ENCODE assay signal across 9 mouse cellular contexts in genomic region chr2:152696476-152697164, GRCm38 (mm10). TPM values are rescaled to one million over a fixed set of nuclear protein-coding genes. Genes with fewer than 3 reads are reported as not detected.
DNase-seq lines count a peak whose midpoint lies in the region; ATAC-seq and TF ChIP-seq lines count a peak whose summit lies in the region.
"Had no signal": no experiment of that assay in that cellular context is flagged by ENCODE, and none has a peak within 500 bp of the region (broad histone marks: within the 10 kb centered on the region; RNA-seq: fewer than 3 reads in every experiment).

No protein-coding gene starts in this region.

- DNase-seq in ES-CJ7 (ENCODE audit: low read depth, low spot score), result peak; percentile 87
- peak; percentile 93 for DNase-seq in cerebellum, adult 11 months
- peak; percentile 93 to 96 for DNase-seq in heart, postnatal 36 days
- peak; percentile 84 to 95 for DNase-seq in layer of hippocampus, adult 18-20 months (ENCODE audit: low spot score in 2 of 2)
- DNase-seq in lung, adult 18-20 months, result peak; percentile 88 to 91
- peak; percentile 72 to 75 for DNase-seq in thymus, adult 18-20 months

- peaks cover 33% of the 10 kb centered on the region for H3K36me3 ChIP-seq in forebrain, embryonic 16.5 days (ENCODE audit: control insufficient read depth, insufficient read depth)

- no peak overlapping the region for H3K4me2 ChIP-seq in forebrain, embryonic 16.5 days (ENCODE audit: low read length)

- peak overlapping the region; percentile 39; the same call in 1 of the 2 replicates for H3K27ac ChIP-seq in forebrain, embryonic 16.5 days (ENCODE audit: low read length)
- peak overlapping the region; percentile 18; the same call in 1 of the 2 replicates for H3K27ac ChIP-seq in olfactory bulb, adult 2 months (ENCODE audit: insufficient read depth, low read depth, low read length)

- peak overlapping the region; percentile 57 for H3K9ac ChIP-seq in forebrain, embryonic 16.5 days (replicated peaks; ENCODE audit: low read depth, low read length)

- WGBS in forebrain, embryonic 16.5 days, result 42% methylated on average over 20 of the region's 20 CpGs
- WGBS in olfactory bulb, adult 2 months, result 38% methylated on average over 20 of the region's 20 CpGs

- peaks cover 3% of the 10 kb centered on the region; the same call in 1 of the 2 replicates for H3K4me1 ChIP-seq in forebrain, embryonic 16.5 days (replicated peaks; ENCODE audit: control insufficient read depth, insufficient read depth, low read length)
- H3K4me1 ChIP-seq in olfactory bulb, adult 2 months (ENCODE audit: control insufficient read depth, insufficient read depth, low read length), result peaks cover 14% of the 10 kb centered on the region

- ATAC-seq in forebrain, embryonic 16.5 days, result peak; percentile 78

- TF ChIP-seq CTCF in olfactory bulb, adult 2 months (IDR thresholded peaks at IDR 0.05; ENCODE audit: insufficient read depth, low read depth, low read length), result peak; percentile 97

- no peaks in the 10 kb centered on the region for H3K27me3 ChIP-seq in forebrain, embryonic 16.5 days (replicated peaks; ENCODE audit: control insufficient read depth, insufficient read depth, low read length)
- H3K27me3 ChIP-seq: megakaryocyte, embryonic 14.5 days had no signal

- H3K4me3 ChIP-seq in forebrain, embryonic 16.5 days (replicated peaks; ENCODE audit: low read length), result no peak overlapping the region
- H3K4me3 ChIP-seq in olfactory bulb, adult 2 months (ENCODE audit: insufficient read depth, low read depth, low read length), result no peak overlapping the region
- H3K4me3 ChIP-seq: megakaryocyte, embryonic 14.5 days had no signal

- intact Hi-C loops in heart, postnatal 36 days (cut with DNase I), result loop anchor here (1.0 to 5.0 kb wide), 4 partner anchors 46 to 321 kb away; partner anchors contain the start of genes Bcl2l1 and Pdrg1

- H3K9me3 ChIP-seq in forebrain, embryonic 16.5 days (ENCODE audit: control insufficient read depth, low read length), result no peaks in the 10 kb centered on the region

- no peak for TF ChIP-seq POLR2A in olfactory bulb, adult 2 months (IDR thresholded peaks at IDR 0.05; ENCODE audit: insufficient read depth, low read depth, low read length)

RNA-seq across cellular contexts. Expression of gene Mcts2, which starts 9.8 kb away (rescaled TPM):
- polyA plus RNA-seq in forebrain, embryonic 16.5 days (2015; fragmentation: Nextera tagmentation; extraction: Ambion mirVana), result 29.3 and 32.8 TPM in 2 replicates
- total RNA-seq in heart, postnatal 36 days (2021), result 10 to 100 TPM; 16.2 to 16.5 TPM
- total RNA-seq in layer of hippocampus, adult 18-20 months (2021), result 10 to 100 TPM; 18.3 to 19.2 TPM
- polyA plus RNA-seq in olfactory bulb, adult 2 months (2012; ENCODE audit: insufficient read depth, insufficient read length, low replicate concordance, missing spikeins), result not detected in 2 replicates

RNA-seq across cellular contexts. Expression of gene H13, which starts 27.4 kb away (rescaled TPM):
- polyA plus RNA-seq in forebrain, embryonic 16.5 days (2015; fragmentation: Nextera tagmentation; extraction: Ambion mirVana), result 173 and 174 TPM in 2 replicates
- 10 to 100 TPM; 33.1 to 41.2 TPM for total RNA-seq in heart, postnatal 36 days (2021)
- 10 to 100 TPM; 75.0 to 76.0 TPM for total RNA-seq in layer of hippocampus, adult 18-20 months (2021)
- polyA plus RNA-seq in olfactory bulb, adult 2 months (2012; ENCODE audit: insufficient read depth, insufficient read length, low replicate concordance, missing spikeins), result not detected in 2 replicates

RNA-seq across cellular contexts. Expression of gene Id1, which starts 39.4 kb away (rescaled TPM):
- polyA plus RNA-seq in forebrain, embryonic 16.5 days (2015; fragmentation: Nextera tagmentation; extraction: Ambion mirVana), result 22.3 and 26.0 TPM in 2 replicates
- 10 to 100 TPM; 50.9 to 53.7 TPM for total RNA-seq in heart, postnatal 36 days (2021)
- total RNA-seq in layer of hippocampus, adult 18-20 months (2021), result 10 to 100 TPM; 19.5 to 22.3 TPM
- polyA plus RNA-seq in olfactory bulb, adult 2 months (2012; ENCODE audit: insufficient read depth, insufficient read length, low replicate concordance, missing spikeins), result not detected in 2 replicates

RNA-seq across cellular contexts. Expression of gene Cox4i2, which starts 57.4 kb away (rescaled TPM):
- 4.7 and 6.0 TPM in 2 replicates for polyA plus RNA-seq in forebrain, embryonic 16.5 days (2015; fragmentation: Nextera tagmentation; extraction: Ambion mirVana)
- total RNA-seq in heart, postnatal 36 days (2021), result 10 to 100 TPM; 13.1 to 16.0 TPM
- total RNA-seq in layer of hippocampus, adult 18-20 months (2021), result 1 to 10 TPM; 1.1 to 2.3 TPM
- not detected in 2 replicates for polyA plus RNA-seq in olfactory bulb, adult 2 months (2012; ENCODE audit: insufficient read depth, insufficient read length, low replicate concordance, missing spikeins)
